23 mouse cellular contexts compared by ENCODE assay signal in genomic region chr1:131167612-131168011, GRCm38 (mm10).
"Had no signal": no experiment of that assay in that cellular context is flagged by ENCODE, and none has a peak within 500 bp of the region (broad histone marks: within the 10 kb centered on the region; RNA-seq: fewer than 3 reads in every experiment).

No protein-coding gene starts in this region.

- DNase-seq: kidney, adult 11 months; kidney, adult 8-10 months; kidney, postnatal 10 days; kidney, postnatal 36 days; layer of hippocampus, postnatal 36 days; liver; lung, adult 18-20 months; lung, postnatal 10 days; lung, postnatal 36 days; retina, postnatal 1 day; thymus, adult 18-20 months; thymus, postnatal 36 days had no signal

- H3K27ac ChIP-seq: kidney, embryonic 15.5 days; limb, embryonic 10.5 days; limb, embryonic 13.5 days; liver, embryonic 12.5 days; liver, embryonic 15.5 days; lung, embryonic 15.5 days; midbrain, embryonic 10.5 days; midbrain, embryonic 13.5 days; neural tube, embryonic 13.5 days had no signal

- H3K4me3 ChIP-seq: kidney, embryonic 15.5 days; limb, embryonic 10.5 days; limb, embryonic 13.5 days; liver, embryonic 12.5 days; liver, embryonic 15.5 days; lung, embryonic 15.5 days; megakaryocyte, embryonic 14.5 days; midbrain, embryonic 10.5 days; midbrain, embryonic 13.5 days; myocyte; neural tube, embryonic 13.5 days had no signal
